Mouse (Mus musculus): ENCODE results near the gene Foxo6.

Foxo6 gene

GRCm38 (mm10) chr4:120247412-120247811 lies 39.7 kb downstream of the Foxo6 start:
- peak; percentile 43 to 63 for DNase-seq (ENCODE audit: low spot score in 2 of 2)

- no peak for DNase-seq (ENCODE audit: low spot score in 2 of 2)
Measured at GRCm38 (mm10) chr4:120246086-120246485, 41.1 kb downstream of the Foxo6 start.

- DNase-seq (ENCODE audit: low spot score in 2 of 2): no peak
Measured at GRCm38 (mm10) chr4:120242783-120243262, 44.3 kb downstream of the Foxo6 start.

- no peak for DNase-seq (ENCODE audit: low spot score in 2 of 2)
Measured at GRCm38 (mm10) chr4:120241106-120241505, 46.0 kb downstream of the Foxo6 start.

GRCm38 (mm10) chr4:120239419-120239818 lies 47.7 kb downstream of the Foxo6 start:
- no peak for DNase-seq (ENCODE audit: low spot score in 2 of 2)

- no peak for DNase-seq (ENCODE audit: low spot score in 2 of 2)
Measured at GRCm38 (mm10) chr4:120233243-120233642, 53.9 kb downstream of the Foxo6 start.

GRCm38 (mm10) chr4:120232541-120232940 lies 54.6 kb downstream of the Foxo6 start:
- DNase-seq (ENCODE audit: low spot score in 2 of 2): no peak

GRCm38 (mm10) chr4:120231982-120232381 lies 55.2 kb downstream of the Foxo6 start:
- DNase-seq (ENCODE audit: low spot score in 2 of 2): no peak

- DNase-seq (ENCODE audit: low spot score in 2 of 2): peak; percentile 55 to 67
Measured at GRCm38 (mm10) chr4:120230256-120230649, 56.9 kb downstream of the Foxo6 start.

- no peak for DNase-seq (ENCODE audit: low spot score in 2 of 2)
Measured at GRCm38 (mm10) chr4:120229505-120230255, 57.5 kb downstream of the Foxo6 start.

GRCm38 (mm10) chr4:120228613-120229012 lies 58.5 kb downstream of the Foxo6 start:
- DNase-seq (ENCODE audit: low spot score in 2 of 2): no peak

- no peak for DNase-seq (ENCODE audit: low spot score in 2 of 2)
Measured at GRCm38 (mm10) chr4:120227224-120227623, 59.9 kb downstream of the Foxo6 start.

- DNase-seq (ENCODE audit: low spot score in 2 of 2): no peak
Measured at GRCm38 (mm10) chr4:120226682-120227081, 60.5 kb downstream of the Foxo6 start.

- peak; percentile 37 to 50 for DNase-seq (ENCODE audit: low spot score in 2 of 2)
Measured at GRCm38 (mm10) chr4:120225135-120225780, 61.9 kb downstream of the Foxo6 start.

- DNase-seq (ENCODE audit: low spot score in 2 of 2): no peak
Measured at GRCm38 (mm10) chr4:120223805-120224204, 63.3 kb downstream of the Foxo6 start.

- no peak for DNase-seq (ENCODE audit: low spot score in 2 of 2)
Measured at GRCm38 (mm10) chr4:120223108-120223745, 63.9 kb downstream of the Foxo6 start.

GRCm38 (mm10) chr4:120221708-120222107 lies 65.4 kb downstream of the Foxo6 start:
- DNase-seq (ENCODE audit: low spot score in 2 of 2): no peak

- no peak for DNase-seq (ENCODE audit: low spot score in 2 of 2)
Measured at GRCm38 (mm10) chr4:120218878-120219277, 68.3 kb downstream of the Foxo6 start.
